Mouse (Mus musculus) cerebellum, postnatal 4 days (tissue): ENCODE data around the gene Repin1.

ENCODE experiments used
- DNase-seq, 2 experiments: peaks; one replicate each; pipeline ENCODE4 v3.0.0; 2022; ENCODE audit warnings: low spot score in 2 of 2, mixed read lengths in 1 of 2

The Repin1 gene

DNA sequence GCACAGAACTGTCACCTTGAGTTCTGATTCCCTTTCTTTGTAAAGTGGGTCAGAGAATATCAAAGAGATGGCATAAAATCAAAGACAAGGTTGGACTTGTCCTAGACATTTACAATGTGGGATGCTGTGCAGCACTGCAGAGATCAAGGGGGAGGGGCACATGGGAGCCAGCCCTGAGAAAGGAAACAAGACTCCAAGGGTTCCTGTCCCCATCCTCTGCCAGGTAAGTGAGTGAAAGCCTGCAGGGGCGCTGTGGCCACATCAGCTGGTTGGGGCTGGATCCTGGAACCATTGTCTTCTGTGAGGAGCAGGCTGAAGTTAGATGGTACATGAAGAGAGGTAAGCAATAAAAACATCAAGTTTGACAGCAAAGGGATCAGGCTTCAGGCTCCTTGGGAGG is 29.8 kb downstream of the Repin1 start:
- DNase-seq, result no peak

DNA sequence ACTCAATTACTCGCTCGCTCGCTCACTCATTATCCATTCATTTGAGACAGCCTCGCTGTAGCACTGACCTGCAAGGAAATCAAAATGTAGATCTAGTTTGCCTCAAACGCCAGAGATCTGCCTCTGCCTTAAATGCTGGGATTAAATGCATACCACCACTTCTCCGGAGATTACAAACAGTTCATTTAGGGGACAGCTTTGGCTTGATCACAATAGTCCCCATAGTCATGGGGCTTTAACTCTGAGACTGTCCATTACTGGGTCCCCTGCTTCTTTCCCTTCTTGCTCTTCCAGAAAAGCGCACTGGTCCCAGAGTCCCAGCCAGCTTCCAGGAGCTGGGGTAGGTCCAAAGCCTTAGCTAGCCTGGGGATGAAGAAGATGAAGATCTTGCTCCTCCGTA is 32.8 kb downstream of the Repin1 start, which contains the start of gene AI854703:
Gene AI854703 (plus strand): TSS at position 301 of the 400 bp plus-strand sequence.
- DNase-seq, result no peak

DNA sequence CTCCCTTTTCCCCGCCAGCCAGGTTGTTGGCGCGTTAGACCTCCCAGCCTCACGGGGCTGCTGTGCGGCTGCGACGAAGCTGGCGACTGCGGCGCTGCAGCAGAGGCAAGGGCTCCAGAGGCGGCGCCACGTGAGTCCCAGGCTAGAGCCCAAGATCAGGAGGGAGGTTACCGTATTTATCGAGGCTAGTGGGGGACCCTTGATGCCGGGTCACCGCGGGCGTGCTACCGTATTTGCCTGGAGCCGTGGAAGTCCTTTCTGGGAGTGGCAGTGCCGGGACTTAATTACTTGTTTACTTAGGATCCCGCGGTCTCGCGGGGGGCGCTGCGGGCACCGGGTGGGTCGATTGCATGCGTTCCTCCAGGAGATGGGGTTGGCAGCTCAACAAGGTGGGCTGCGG is 33.3 kb downstream of the Repin1 start:
- peak in 1 of 2 experiments; percentile 44 for DNase-seq

DNA sequence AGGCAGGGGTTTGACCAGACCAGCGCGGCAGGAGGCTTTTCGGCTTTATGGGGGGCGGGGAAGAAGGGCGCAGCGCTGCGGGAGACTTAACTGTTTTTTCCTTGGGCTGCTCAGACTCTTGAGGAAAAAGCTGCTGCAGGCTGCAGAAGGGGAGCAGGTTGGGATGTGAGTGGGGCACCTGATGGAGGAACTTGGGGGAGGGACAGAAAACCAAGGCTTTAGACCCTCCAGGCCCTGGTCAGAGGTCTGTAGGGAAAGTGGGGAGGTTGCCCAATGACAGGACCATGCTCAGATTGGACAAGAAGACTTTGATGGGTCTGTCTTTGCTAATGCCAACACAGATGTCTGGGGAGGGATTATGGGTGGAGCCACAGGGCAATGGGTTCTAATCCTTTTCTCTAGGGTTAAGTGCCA is 33.8 kb downstream of the Repin1 start:
- no peak for DNase-seq

DNA sequence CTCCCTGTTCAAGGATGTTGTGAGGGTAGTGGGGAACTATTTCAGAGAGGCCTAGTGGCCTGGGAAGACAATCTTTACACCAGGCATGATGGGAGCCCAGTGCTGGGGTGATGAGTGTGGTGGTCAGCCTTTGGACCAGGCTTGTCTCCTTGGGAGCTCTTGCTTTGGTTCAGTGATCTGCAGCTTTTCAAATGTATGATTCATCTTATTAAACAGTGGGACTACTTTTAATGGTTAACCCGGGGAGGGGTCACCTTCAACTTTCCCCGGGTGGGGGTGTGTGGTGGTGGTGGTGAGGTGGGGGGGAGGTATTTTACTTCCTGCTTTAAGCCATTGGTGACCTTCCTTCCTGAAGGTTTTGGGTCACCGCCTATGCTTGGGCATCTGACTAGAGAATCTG is 34.7 kb downstream of the Repin1 start:
- no peak for DNase-seq

DNA sequence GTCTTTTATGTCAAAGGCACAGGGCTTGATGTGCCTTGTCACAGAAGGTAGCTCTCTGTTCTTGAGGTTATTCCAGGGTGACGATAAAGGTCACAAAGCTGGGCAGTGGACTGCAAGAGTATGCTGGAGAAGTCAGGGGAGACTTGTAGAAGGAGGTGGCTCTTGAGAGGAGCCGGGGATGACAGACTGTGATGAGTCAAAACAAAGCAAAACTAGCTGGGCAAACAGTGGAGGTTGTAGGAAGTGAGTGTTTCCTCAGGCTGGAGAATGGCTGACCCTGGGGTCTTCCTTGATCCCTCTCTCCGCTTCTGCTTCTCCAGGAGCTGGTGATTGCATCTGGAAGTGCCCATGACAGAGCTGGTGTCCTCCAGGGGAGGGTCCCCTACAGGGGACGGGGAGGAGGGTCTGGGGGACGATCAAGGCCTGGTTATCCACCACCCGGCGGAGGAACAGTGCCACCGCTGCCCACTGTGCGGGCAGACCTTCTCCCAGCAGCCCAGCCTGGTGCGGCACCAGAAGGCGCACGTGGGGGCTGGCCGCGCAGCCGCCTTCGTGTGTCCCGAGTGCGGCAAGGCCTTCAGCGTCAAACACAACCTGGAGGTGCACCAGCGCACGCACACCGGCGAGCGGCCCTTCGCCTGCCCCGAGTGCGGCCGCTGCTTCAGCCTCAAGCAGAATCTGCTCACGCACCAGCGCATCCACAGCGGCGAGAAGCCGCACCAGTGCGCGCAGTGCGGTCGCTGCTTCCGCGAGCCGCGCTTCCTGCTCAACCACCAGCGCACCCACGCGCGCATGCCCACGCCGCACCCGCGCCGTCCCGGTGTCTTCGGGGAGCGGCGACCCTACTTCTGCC is 35.4 kb downstream of the Repin1 start:
- peak in 1 of 2 experiments; percentile 40 for DNase-seq

DNA sequence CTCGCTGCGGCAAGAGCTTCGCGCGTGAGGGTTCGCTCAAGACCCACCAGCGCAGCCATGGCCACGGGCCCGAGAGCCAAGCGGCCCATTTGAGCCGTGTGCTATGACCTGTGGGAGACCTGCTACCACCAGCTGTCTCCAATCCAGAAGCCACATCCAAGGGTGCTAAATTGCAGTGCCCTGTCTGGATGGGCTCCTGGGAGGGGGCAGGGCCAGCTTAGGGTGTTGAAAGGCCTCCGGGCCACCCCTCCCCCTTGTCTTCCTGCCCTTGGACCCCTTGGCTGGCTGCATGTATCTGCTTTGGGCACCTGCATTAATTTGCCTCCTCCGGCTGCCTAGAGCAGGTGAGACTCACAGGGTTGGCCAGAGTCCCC is 36.0 kb downstream of the Repin1 start:
- DNase-seq, result no peak

DNA sequence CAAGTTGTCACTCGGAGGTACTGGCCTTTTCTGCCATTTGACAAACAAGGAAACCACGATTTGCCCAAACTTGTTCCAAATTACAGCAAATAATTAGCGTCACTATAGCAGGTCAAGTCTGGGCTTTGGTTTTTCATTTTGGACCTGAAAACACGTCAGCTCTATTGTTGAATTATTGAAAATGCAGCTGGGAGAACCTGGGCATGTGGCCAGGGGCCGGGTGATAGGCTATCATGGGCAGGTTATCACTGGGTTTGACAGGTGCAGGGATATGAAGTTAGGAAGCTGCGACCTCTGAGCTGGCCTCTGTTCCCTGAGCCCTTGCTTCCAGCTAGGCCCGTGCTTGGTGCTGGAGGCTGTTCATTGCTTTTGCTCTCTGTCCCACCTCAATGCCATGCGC is 37.1 kb downstream of the Repin1 start:
- no peak for DNase-seq

DNA sequence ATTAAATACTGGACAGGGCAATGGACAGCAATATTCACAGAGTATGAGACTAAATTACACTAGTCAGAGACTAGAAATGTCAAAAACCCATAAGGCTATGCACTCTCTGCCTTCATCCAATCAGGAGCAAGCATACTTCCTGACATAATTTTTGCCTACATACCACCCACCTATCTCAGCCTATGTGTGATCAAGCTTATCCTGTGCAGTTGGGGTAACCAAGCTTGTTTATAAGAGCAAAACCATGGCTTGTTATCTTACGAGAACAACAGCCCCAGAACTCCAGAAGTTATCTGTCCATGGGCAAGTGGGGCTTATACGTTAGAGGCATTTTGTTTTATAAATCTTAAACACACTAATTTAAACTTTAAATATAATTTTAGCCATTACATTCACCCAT is 41.4 kb downstream of the Repin1 start:
- DNase-seq, result no peak

DNA sequence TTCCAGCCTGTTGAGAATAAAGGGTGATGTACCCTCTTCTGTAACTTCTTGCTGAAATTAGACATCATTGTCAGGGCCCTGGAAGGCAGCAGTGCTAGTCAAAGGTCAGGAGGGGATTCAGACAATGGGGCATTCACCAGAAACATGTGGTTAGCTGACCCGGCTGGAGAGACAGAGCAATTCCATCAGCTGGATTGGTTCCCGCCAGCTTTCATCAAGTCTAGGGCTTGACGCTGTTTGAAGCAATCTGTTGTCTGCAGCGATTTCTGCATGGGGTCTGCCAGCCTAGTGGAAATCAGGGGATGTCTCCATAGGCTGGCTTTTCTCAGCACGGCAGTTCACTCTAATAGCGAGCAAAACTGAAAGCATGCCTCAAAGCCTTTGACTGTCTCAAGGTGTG is 42.8 kb downstream of the Repin1 start:
- DNase-seq, result no peak

DNA sequence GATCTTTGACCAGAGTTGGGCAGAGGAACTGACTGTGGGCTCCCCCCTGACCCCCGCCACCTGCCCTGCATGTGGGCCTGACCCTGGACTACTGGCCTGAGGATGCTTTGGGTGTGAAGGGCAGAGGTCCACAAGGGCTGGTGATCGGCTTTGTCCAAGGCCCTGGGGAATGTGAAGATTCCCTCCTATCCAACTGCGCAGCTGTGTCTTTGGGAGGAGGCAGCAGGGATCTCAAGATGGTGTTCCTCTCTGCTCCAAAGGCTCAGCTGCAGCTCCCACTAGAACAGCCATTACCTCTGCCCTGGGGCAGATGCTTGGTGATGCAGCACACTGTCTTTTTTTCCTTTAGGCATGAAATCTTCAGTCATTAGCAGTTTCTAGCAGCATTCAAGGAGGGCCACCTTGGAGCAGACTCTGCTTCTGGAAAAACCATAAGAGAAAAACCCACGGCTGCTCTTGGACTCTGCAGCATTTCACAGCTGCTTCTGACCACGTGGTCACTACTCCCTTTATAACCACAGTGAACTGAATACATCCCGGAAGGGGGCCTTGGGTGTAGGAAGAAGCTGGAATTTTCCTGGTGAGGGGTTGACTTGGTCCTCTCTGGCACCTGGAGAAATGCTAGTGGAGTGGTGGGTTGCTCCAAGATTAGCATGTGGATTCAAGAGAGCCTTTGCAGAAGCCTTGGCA is 44.3 kb downstream of the Repin1 start:
- no peak for DNase-seq

DNA sequence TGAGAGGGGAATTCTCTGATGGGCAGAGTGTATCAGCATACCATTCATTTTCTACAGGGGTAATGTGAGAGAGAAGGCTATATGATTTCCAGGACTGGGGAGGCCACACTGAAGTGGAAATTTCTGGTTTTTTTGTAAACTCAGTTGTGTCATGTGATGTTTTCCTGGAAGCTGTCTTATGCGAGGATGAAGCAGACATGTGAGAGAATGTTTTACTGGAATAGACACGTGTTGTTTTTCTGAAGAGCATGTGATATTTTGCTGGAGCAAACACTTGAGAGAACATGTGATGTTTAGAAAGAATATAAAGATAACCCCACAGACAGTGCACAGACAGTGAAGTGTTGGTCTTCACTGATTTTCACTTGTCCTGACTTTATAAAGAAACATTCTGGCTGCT is 44.9 kb downstream of the Repin1 start:
- no peak for DNase-seq

DNA sequence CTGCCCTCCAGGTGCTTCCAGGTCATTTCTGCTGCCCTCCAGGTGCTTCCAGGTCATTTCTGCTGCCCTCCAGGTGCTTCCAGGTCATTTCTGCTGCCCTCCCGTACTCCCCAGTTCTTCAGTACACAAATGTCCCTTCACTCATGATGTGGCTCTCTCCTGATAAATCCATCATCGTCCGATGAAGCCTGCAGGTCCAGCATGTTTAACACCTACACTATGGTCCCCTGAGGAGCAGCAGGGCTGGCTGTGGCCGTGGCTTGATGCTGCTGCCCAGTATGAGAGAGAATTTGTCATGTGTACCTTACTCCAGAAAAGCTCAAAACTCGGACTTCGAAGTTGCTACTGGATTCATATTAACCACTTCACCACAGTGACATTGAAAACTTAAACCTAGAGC is 47.7 kb downstream of the Repin1 start:
- no peak for DNase-seq

DNA sequence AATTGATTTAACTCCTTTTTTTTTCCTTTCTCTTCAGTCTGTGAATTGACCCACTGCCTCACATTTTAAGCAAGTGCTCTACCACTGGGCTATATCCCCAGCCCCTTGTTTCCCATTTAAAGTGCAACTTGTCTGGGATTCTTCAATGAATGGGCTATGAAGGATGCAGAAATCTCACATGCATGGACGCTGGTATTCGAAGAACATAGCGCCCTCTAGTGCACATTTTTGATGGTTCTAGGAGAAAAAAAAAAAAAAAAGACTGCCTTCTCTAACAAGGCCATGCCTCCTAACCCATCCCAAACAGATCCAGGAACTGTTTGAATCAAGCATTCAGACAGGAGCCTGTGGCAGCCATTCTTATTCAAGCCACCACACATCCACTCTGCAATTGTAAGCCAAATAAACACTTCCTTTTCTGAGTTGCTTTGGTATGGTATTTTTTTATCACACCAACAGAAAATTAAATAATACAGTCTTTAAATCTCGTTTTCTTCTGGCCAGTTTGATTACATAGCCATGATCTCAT is 49.1 kb downstream of the Repin1 start:
- peak in 1 of 2 experiments; percentile 21 for DNase-seq

DNA sequence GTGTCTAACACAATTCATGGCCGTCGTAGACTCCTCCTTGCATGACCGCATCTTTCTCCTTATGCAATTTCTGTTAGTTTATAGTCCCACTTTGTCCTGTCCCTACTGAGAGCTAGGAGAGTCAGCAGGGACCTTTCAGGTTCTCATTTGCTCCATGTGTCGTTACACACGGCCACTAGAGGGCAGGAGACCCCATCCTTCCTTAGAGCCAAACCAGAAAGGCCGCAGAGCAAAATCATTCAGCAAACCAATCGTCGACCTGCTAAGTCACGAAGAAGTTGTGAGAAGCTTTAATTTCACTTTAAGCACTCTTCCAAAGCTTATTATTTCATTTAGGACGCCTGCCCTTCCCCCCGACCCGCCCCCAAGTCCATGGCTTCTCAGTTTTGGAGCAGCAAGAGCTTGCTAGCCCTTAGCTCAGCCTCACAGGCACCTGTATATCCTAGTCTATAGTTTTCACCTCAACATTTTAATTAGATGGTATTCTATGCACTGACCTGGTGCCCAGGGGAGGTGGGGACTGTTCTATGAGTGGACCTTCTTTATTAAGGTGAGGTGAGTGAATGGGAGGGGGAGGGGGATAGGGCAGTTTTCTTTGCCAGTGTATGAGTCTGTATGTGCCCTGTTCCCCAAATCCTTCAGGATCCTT is 52.1 kb downstream of the Repin1 start:
- peak in 1 of 2 experiments; percentile 64 for DNase-seq

DNA sequence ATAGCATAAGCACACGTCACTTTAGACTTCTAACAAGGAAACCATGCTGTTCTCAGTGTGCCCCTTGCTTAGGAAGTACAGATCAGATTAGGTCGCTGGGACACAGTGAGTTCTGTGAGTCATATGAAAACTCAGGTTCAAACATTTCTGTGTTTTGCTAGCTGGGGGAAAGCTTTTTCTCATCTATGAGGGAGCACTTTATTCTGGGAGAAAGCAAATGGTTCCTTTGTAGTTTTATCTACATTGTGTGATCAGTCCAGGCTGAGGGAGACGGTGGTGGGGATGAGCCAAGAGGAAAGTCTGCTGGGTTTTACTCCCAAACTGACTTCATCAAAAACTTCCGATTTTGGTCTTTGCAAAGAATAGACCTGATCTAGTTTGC is 52.6 kb downstream of the Repin1 start:
- DNase-seq, result no peak

DNA sequence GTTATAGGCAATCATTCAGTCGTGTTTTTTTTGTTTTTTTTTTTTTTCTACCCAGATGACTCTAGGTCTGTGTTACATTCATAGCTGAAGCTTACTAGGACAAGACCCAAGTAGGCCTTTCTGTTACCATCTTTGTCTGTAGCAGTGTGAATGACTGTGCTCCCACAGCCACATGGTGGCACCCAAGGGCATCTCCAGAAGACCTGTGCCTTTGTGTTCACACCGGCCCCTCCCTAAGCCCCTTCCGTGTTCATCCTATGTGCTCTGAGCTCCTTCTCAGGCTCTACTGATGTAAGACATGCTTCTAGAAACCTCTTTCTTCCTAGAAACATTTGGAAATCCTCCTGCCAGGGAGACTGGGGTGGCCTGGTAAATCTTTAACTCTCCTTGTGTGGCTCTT is 53.3 kb downstream of the Repin1 start, which contains the start of gene Gimap8:
Gene Gimap8 (plus strand): TSS at position 240 of the 400 bp plus-strand sequence.
- no peak for DNase-seq

DNA sequence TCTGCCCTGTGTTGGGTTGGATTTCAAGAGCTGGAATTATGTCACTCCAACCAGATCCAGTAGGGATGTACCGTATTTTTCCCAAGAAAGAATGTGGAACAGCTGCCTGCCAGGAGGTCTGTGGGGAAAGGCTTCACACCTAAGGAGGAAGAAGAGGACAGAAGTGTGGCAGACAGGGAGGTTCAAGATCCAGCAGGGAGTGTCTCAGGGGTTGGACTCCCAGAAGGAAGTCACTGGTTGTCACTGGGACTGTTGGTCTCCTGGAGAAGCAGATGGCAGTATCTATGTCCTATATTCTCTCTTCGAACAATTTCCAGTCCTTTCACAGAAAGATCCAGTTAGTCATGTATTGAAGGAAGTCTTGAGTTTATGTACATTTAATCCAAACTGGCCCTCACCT is 53.9 kb downstream of the Repin1 start:
- DNase-seq, result no peak
